Mouse (Mus musculus) gastrocnemius, postnatal 4 days (tissue): ENCODE data around the gene Gins3. TPM values are rescaled to one million over a fixed set of nuclear protein-coding genes. Genes with fewer than 3 reads are reported as not detected.

ENCODE experiments used
- DNase-seq, 2 experiments: peaks; one replicate each; pipeline ENCODE4 v3.0.0; 2021 to 2022; ENCODE audit warnings: low spot score in 2 of 2, mixed read lengths in 2 of 2
- total RNA-seq, 2 experiments: library from RNA; stranded (reverse); gene quantifications; 2 replicates each; pipeline ENCODE4 v1.2.3; 2021

Gins3 gene
- total RNA-seq, 2 experiments from 2014 or later = 2.7 to 3.3 TPM

DNA sequence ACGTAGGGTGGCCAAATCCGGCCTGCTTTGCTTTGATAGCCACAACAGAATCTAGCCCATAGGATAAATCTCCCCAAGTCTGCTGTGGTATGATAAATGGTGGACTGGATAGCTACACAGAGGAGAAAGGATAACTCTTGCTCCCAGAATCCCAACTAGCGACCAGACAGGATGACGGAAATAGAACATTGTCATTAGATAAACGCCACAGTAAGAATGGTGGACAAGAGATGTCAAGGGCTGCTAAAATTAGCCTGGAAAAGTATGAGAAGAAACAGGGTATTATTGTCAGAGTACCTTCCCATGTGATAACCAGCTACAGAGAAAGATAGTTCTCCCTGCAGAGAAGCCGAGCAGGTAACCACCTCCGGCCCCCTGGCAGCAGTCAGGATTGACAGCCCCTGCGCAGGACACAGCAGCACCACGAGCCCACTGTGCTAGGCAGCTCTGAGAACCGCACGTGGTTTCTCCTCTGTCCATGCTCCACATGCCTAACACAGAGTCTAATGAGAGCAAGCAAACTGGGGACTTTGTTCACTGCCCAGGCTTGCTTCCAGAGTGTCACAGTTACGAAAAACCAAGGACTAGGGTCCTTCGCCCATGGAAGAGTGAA, 57.8 kb downstream of the Gins3 start:
- DNase-seq = no peak

DNA sequence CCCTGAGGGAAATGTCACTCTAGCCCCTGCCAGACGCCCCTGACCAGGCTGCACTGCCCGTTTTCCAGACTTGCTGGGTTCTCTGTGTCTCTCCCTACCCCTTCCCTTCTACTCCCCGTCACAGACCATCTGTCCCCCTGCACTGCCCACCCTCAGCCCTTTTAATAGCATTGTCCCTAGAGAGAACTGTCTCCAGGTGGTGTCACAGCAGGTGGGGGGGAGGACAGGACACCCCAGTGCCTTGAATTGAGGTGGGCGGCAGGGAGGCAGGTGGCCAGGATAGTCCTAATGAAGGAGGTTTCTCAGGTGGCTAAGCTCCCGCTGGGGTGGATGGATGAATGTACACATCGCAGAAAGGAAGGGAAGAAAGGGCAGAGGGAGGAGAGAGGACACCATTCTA, 61.4 kb downstream of the Gins3 start:
- DNase-seq = no peak

Other genes starting within 250 kb of the Gins3 start
- gene Cfap20, start 198.6 kb upstream of the Gins3 start, total RNA-seq = 10 to 100 TPM; 31.5 to 38.3 TPM
- gene Csnk2a2, start 143.4 kb upstream of the Gins3 start, total RNA-seq = 10 to 100 TPM; 51.4 to 52.8 TPM
- under 1 TPM in 1 of 2 experiments, not detected in 1; 0.41 TPM for gene Ccdc113, start 99.4 kb upstream of the Gins3 start, total RNA-seq
- not detected for gene Prss54, start 57.1 kb upstream of the Gins3 start, total RNA-seq
- 10 to 100 TPM; 13.8 to 18.5 TPM for gene Ndrg4, start 43.5 kb downstream of the Gins3 start, total RNA-seq
- 1 to 10 TPM; 8.1 to 8.3 TPM for gene Setd6, start 82.4 kb downstream of the Gins3 start, total RNA-seq
- gene Cnot1, start 174.0 kb downstream of the Gins3 start, total RNA-seq = 100 to 1,000 TPM; 113 to 122 TPM
- 100 to 1,000 TPM; 110 to 115 TPM for gene Sap18b, start 191.9 kb downstream of the Gins3 start, total RNA-seq
- 1 to 10 TPM; 9.5 to 10.0 TPM for gene Slc38a7, start 220.1 kb downstream of the Gins3 start, total RNA-seq